Mouse (Mus musculus) right cerebral cortex, postnatal 10 days (tissue): ENCODE results near the gene Wnt5b.
A peak's percentile ranks its signal among the peaks of the same experiment; 100 is the strongest.

Experiments
- DNase-seq, 2 experiments: peaks; one replicate each; pipeline ENCODE4 v3.0.0; 2021; ENCODE audit warnings: low spot score in 2 of 2

Wnt5b gene

DNA sequence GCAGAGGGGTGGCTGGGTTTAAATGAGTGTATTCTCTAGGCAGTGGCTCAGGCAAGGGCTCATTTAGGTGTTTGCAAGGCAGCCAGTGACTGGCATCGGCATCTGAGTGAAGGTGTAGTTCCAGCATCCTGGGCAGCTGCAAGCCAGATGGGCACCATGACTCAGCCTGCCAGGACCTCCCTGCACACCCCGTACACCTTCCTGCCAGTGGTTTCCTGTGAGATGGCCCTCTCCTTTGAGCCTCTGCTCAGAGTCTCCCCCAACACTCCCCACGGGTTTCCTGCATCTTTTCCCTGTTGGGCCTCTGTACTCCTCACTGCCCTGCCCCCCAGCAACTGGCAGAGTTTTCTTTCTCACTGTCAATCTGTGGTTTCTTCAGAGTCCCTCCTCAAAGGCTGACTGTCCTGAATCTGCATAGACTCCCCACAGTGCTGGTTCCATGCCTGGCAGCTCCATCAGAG is 22.2 kb downstream of the Wnt5b start:
- DNase-seq, result peak; percentile 45 to 53

DNA sequence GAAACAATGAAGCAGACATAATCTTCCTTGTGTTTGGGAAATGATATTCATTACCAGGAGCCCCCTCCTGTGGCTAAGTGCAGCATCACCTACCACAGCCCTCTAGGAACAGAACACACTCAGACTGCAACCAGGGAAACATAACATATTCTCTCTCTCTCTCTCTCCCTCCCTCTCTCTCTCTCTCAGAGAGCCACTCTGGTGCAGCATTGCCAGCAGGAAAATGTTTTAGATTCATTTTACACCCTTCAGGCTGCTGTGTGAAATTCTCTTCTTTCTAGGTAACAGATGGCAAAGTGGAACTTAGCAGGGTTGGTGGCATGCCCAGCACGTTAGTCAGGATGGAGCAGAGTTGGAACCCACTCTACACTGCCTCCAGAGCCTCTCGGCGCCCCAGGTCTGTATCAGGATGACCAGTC is 22.7 kb downstream of the Wnt5b start:
- DNase-seq, result peak; percentile 62 to 80

DNA sequence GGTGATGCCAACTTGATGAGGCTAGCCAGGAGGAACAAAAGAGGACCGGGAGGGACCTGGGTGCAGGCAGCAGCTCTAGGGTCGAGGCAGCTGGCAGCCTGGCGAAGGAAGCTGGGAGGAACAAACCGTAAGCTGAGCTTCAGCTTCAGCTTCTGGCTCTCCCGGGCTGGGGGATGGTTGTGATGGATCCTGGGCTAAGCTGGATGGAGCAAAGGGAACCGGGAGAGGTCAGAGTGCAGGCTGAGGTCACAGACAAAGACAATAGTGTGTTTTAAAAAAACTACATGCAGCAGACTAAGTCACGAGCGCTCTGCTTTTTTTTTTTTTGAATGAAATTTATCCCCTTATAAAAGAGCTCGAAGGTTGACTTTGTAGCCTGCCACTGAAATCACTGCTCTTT is 23.4 kb downstream of the Wnt5b start:
- DNase-seq, result no peak

DNA sequence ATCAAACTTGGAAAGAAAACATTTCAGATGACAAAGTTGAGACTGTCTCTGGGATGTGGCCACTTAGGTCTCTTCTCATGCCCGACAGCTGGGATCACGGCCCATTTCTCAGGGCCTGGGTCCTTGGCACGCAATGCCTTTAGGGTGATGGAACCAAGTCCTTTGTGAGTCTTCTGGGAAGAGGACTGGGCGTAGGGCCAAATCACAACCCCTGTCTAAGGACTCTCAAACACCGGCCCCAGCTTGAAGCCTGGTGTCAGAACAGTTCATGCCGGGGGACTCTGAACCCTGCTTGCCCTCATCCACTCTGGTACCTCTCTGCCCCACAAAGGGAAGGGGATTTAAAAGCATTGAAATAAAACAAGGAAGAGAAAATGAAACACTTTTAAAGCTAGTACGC is 30.1 kb downstream of the Wnt5b start:
- peak in 1 of 2 experiments; percentile 60 for DNase-seq

DNA sequence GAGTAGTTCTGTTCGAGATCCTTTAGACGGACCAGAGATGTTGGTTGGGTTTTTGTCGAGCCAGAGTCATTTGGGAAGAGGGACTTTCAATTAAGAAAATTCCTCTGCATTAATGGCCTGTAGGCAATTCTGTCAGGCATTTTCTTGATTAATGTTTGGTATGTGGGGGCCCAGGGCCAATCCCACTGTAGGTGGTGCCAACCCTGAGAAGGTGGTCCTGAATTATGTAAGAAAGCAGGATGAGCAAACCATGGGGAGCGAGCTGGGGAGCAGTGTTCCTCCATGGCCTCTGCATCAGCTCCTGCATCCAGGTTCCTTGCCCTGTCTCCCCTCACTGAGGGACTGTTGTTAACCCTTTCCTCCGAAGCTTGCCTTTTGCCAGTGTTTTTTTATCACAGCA is 30.7 kb downstream of the Wnt5b start:
- DNase-seq, result no peak

DNA sequence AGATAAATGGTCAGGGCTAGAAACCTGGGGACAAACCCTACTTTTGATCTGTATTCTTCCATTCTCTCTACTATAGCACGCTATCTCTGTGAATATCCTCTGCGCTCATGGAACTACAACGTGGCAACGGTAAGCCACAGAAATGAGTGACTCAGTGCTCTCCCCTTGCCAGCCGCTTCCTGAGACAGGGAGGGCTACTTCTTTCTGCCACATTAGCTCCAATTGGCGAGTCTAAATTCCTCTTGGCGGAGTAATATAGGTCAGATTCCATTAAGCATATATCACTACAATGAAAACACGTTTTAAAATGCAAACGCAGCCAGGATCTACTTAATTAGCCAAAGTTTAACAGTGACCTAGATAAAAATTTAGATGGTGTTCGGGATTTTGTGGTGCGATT is 31.4 kb downstream of the Wnt5b start:
- no peak for DNase-seq

DNA sequence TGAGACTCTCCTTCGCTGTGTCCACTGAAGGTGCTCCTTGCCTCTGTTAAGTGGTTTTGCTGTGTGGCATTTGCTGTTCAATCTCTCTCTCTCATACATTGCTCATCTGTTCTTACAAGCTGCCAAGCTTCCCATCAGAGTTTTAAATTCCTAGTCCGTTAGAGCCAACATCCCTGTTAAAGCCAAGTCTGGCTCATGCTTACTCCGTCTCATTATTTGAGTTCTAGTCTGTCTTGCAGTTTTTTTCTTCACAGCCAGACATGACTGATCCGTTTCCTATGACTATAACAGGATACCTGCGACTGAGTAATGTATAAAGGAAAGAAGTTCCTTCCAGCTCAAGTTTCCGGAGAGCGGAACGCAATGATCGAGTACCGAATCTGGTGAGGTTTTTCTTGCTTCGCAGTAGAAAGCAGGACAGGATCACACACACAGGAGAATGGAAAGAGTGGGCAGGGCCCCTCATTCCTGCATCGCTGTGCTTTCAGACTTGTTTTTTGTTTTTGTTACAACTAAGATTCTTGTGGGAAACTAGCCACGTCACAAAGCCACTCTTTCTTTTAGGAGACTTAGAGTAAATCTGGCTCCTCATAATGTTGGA is 34.6 kb downstream of the Wnt5b start:
- no peak for DNase-seq

DNA sequence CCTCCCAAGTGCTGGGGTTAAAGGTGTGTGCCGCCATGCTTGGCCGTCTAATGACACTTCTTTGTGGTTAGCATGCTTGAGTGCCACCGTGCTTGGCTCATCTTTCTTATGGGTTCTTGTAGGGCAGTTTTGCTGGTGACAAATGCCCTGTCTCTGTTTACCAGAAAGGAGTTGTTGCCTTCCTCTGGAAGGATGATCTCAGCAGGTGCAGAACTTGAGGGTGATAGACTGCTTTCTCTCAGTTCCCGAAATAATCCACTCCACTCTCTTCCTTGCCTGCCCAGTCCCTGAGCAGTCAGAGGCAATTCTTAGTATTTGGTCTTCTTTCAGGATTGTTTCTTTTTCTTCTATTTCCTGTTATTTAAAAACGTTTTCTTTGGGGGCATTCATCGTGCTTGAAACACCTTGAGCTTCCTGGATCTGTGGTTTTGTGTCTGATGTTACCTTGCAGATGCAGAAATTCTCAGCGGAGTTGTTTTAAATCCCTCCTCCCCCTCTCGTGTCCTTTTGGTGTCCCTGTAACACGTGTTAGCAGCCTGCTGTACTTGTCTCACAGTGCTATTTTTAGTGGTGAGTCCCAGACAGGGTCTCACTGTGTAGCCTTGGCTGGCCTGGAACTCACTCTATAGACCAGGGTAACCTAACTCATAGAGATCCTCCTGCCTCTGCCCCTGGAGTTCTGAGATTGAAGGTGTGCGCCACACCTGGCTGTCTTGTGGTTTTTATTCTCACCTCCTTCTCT is 35.3 kb downstream of the Wnt5b start:
- DNase-seq, result no peak

DNA sequence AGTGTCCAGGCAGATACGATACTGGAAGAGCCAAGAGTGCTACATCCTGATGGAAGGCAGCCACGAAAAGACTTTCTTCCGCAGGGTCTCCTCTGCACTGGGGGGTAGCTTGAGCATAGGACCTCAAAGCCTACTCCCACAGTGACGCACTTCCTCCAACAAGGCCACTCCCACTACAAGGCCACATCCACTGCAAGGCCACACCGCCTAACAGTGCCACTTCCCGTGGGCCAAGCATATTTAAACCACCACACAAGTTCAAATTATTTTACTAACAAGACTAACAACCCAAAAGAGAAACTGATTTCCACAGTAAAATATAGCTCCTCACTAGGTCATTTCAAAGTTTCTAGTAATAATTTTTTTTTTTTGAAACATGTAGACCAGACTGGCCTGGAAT is 35.9 kb downstream of the Wnt5b start:
- DNase-seq, result no peak

DNA sequence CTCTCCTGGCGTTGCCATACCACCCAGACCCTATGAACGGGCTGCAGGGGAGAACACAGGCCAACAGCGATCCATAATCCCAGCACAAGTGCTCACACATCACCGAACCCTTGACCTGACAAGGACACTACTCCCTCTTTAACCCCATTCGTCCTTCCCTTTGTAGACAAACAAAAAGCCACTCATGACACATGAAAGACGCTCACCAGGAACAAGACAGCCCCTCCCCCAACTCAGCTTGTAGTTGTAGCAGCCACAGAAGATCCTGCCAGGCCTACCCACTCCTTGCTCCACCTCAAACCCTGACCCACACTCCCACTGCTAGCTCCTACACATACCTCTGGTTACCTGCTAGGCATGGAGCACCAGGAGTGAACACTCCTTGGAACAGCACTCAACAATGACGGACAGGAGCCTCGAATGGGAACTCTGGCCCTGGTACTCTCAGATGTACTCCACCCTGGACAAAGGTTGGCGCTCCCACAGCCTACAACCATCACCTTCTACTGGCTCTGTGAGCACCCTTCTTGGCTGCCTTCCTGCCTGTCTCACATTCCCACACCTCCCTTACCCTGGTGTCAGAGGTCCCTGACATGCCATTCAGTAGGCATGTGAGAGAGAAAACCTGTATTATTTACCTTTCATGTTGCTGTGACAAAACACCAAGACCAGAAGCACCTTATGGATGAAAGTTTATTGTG is 38.5 kb downstream of the Wnt5b start:
- DNase-seq, result no peak

DNA sequence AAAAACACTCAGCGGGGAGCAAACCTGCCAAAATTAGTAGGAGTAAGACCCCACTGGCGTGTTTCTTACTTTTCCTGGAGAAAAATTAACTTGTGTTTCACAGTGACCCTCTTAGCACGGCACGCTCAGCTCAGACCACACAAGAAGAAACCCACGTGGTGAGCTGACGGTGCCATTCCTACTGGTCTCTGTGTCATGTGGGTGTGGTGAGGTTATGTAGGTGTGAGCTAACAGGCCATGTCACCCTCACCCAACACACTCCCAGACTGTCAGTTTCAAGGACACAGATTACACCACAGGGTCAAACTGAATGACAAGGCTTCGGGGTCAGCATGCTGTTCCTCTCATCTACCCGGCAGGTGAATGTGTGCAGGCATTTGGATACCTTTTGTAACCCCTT is 39.4 kb downstream of the Wnt5b start:
- DNase-seq, result no peak

DNA sequence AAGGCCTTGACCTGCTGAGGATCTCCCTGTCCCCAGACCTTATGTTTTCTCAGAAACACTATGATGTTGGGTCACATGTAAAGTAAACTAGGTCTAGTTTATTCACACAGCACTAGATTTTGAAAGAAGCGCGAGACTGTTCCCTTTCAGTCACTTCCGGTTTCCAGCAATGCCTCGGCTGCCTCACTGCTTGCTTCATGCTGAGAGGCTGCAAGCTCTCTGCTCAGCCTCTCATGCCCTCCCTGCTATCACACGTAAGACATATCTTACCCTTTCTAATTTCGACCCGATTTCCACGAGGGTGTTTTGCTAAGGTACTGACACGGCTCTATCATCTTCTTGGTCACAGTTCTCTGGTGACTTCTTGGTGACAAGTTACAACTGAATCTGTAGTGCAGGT is 42.1 kb downstream of the Wnt5b start:
- no peak for DNase-seq

DNA sequence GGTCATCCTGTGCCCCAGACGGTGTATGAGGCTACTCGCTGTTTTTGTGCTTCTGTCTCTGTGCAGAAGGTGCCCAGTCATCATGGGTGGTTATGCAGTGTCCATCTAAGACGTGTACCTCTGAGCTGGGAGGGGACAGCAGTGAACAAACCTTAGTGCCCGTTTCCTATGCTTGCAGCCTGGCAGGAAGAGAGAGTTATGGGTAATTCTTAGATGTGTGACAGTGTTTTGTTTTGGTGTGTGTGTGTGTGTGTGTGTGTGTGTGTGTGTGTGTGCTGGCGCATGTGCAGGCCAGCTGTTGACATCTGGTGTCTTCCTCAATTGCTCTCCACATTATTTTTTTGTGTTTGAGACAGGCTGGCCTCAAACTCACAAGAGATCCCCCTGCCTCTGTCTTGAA is 44.1 kb downstream of the Wnt5b start:
- no peak for DNase-seq

DNA sequence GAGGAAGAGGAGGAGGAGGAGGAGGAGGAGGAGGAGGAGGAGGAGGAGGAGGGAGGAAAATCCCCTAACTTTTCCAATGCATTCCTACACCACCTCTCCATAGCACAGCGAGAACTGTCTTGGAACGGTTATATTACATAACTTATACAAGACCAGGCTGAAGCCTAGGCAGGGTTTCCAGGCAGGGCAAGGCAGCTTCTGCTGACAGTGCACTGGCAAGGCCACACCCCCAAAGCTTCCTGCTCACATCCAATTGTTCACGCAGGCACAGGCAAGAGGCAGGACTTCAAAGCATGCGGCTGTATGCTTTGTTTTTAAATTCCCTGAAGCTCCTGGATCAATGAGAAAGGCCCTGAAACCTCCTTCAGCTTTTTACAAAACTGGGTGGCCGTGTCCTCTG is 44.9 kb downstream of the Wnt5b start:
- no peak for DNase-seq

DNA sequence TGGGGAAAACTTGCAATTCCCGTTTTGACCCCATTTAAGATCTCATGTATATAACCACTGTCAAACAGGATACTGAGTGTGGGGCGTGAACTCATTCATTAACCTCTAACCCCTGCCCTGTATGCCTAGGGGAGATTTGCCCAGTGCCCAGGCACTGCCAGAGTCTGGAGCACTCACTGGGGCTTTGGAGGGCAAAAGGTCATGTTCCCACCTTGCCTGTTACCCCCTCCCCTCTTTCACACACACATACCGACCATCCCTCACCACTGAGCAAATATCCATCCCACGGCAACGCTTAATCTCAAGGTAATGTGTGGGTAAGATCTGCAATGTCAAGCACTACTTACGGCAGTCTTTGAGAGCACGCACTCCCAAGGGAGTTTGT is 51.5 kb downstream of the Wnt5b start:
- DNase-seq, result no peak

DNA sequence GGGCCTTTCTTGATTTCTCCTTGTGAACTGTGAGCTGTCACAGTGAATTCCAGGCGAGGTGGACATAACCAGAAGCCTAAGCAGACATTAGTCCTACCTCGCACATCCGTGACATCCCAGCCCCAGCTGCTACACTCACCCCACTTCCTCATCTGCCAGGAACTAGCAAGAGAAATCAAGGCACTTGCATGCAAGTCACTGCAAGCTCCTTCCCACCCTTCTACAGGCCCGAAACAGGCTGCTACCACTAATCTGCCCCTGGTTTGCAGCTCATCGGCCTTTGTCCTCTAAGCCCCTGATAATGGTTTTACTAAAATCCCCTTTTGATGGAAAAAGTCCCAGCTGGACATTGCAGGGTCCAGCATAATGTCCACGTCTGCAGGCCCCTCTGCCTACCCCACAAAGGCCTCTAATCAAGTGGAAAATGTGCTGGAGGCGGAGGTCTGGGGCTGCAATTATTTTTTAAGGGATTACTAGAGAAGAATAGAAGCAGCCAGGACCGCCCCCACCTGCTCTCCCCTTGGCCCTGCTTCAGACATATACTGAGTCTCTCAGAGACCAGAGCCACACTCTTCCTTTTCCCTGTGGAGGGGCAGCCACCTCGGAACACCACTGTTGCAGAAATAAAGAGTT is 52.0 kb downstream of the Wnt5b start:
- DNase-seq, result no peak

DNA sequence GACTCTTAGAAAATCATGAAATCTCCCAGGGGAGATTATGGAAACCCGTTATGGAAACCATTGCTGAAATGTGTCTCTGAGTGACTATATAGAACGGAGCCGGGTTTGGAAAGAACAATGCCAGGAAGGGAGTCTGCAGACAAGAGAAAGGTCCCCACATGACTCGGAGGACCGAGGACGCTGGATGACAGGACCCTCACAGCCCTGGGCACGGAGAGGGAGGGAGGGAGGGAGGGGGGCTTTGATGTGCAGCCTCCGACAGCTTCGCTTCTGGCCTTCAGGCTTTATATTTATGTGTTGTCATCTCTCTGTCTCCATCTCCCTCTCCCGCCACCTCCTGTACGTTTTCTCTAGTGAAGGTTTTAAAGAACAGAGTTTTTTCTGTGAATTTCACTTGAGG is 53.1 kb downstream of the Wnt5b start:
- DNase-seq, result no peak

DNA sequence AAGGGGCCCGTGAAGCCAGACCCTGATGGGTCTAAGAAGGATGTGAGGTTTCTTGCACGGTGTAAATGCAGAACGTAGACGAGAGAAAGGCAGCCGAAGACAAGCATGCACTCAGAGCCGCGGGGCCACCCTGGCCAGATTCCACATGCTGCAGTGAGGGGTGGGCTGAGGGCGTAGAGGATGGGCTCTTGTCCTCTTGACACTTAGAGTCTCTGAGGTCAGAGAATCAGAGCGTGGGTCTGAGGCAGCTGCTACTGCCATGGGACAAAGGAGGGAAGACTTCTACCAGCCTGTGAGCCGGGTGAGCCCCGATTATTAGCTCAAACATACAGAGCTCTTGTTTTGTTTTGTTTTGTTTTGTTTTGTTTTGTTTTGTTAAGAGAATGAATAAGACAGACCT is 53.6 kb downstream of the Wnt5b start:
- no peak for DNase-seq

DNA sequence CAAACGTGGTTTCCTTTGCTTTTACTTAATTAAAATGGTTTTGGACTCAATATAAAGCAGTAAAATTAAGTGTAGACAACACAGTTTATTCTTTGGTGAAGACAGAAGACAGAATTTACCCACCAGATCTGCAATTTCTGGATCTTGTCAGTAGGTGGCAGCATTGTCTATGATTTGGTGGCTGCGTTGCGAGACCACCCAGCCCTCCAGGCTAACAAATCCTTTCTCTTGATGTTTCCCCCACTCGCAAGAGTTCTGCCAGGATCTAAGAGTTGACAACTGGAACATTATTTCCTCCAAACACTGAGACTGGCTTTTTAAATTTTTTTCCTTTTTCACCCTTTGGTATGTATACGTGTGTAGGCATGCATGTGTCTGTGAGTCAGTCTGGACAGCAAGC is 54.4 kb downstream of the Wnt5b start:
- DNase-seq, result peak; percentile 61 to 74

DNA sequence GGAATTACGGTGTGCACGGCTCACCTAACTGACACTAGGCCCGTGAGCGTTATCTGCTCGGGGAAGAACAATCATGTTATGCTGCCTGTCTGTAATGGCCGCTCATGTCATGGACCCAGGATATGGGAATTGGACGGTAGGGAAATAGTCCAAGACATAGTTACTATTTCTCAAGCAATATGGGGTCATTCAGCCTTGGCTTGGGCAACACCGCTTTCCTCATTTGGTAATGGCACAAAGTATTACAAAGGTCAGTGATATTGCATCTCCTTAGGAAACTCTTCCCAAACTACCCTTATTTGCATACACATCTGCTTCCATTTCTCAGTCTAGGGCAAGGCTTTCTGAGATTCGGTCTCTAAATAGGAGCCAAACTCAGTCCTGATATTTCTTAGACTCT is 56.5 kb downstream of the Wnt5b start:
- no peak for DNase-seq

DNA sequence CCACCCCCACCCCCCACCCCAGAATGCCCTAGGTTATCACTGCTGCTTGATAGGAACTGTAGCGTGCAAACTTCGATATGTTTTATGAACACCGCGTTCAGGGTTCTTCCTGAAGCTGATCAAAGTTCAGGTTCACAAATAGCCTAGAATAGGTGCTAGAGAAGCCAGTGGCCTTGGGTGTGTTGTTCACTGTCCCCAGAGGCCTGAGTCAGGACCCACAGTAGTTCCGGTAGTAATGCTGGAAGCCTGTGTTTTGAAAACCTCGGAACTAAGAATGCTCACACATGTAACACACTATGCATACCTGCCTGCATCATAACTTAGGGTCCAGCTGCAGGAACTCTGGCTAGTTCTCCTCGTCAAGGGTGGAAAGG is 57.1 kb downstream of the Wnt5b start:
- no peak for DNase-seq

DNA sequence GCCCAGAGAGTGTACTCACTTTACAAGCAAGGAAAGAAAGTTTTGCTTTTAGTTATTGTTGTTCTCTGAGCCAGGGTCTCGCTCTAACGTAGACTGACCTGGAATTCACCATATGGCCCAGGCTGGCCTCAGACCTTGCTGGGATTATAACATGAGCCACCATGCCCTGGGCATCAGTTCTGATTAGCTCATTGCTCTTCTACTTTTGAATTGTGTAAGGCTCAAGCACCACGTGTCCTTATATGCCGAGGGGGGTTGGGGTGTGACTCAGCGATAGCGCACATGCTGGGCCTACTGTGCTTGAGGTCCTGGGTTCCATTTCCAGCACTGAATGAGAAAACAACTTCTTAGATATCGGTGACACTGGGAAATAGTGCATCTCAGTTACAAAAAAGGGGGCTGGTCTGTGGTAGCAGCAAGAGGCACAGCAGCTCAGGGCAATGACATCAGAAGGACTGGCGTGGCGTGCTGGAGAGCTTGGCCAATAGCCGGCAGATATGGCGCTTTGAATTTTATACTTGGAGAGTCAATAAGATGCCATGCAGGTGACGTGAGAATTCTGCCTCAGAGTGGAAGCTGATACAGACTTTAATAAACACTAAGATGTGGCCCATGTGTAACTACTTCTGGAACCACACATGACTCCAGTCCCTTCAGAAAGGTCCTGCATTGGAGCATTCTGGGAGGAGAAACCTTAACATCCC is 57.6 kb downstream of the Wnt5b start:
- no peak for DNase-seq
